Mouse (Mus musculus) limb, embryonic 10.5 days (tissue): ENCODE data around the gene Zer1. TPM values are rescaled to one million over a fixed set of nuclear protein-coding genes. Genes with fewer than 3 reads are reported as not detected.
A peak's percentile ranks its signal among the peaks of the same experiment; 100 is the strongest.
"Not testable (repeated sequence)": the region's sequence is repeated elsewhere in the genome, so short reads cannot be mapped to it uniquely, and the experiment has no call there.

Experiments used
- DNase-seq: peaks from one replicate; pipeline ENCODE4 v3.0.0-alpha.2; 2017; ENCODE audit warnings: low spot score
- H3K27ac ChIP-seq: fragments of 300-500 bp; sonication (generic); 2 replicates; pipeline ENCODE4 v1.5.1; 2016; ENCODE audit warnings: mild to moderate bottlenecking
- H3K27me3 ChIP-seq: fragments of 300-500 bp; sonication (generic); 2 replicates; pipeline ENCODE4 v1.6.1; 2016; ENCODE audit warnings: low read depth, mild to moderate bottlenecking; ENCODE audit not compliant: poor library complexity, severe bottlenecking
- H3K36me3 ChIP-seq: fragments of 300-500 bp; sonication (generic); 2 replicates; pipeline ENCODE4 v1.6.1; 2016; ENCODE audit warnings: mild to moderate bottlenecking, moderate library complexity
- H3K4me1 ChIP-seq: fragments of 300-500 bp; sonication (generic); 2 replicates; pipeline ENCODE4 v1.6.1; 2016
- H3K4me3 ChIP-seq: fragments of 300-500 bp; sonication (generic); 2 replicates; pipeline ENCODE4 v1.5.1; 2016; ENCODE audit warnings: mild to moderate bottlenecking, moderate library complexity
- H3K9me3 ChIP-seq: fragments of 300-500 bp; sonication (generic); replicated peaks from 2 replicates; pipeline ENCODE4 v1.6.1; 2016; ENCODE audit warnings: mild to moderate bottlenecking
- WGBS: fragments of 180-500 bp; shearing (Covaris S2); methylation state at CpG from one replicate; pipeline ENCODE4 v1.1.7; 2016; 5-methylcytosine and 5-hydroxymethylcytosine counted together
- polyA plus RNA-seq: library from polyadenylated mRNA; unstranded; fragments of >200 nt; fragmentation: Nextera tagmentation; extraction: Ambion mirVana; gene quantifications from 2 replicates; pipeline ENCODE4 v1.2.1, GENCODE M21; 2016

The Zer1 gene
- polyA plus RNA-seq, 1 experiment from 2014 or later = 9.3 TPM

DNA sequence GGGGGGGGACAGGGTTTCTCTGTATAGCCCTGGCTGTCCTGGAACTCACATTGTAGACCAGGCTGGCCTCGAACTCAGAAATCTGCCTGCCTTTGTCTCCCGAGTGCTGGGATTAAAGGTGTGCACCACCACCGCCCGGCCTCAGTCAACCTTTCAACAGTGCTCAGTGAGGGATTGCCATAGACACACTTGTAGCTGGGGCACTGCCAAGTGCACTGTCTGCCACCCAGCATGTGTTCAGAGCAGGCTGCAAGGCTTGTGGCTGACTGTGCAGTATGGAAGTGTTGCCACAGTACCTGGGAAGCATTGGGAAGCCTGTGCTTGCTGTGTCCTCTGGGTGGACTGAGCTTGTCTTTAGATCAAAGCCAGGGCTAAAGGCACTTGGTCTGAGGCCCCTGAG is 15.6 kb upstream of the Zer1 start:
- not testable (repeated sequence) for H3K4me3 ChIP-seq, DNase-seq, H3K27ac ChIP-seq, H3K4me1 ChIP-seq, H3K9me3 ChIP-seq, H3K27me3 ChIP-seq
- peaks cover 96% of the 10 kb centered on the region for H3K36me3 ChIP-seq
- WGBS = 95% methylated on average over 4 of the region's 4 CpGs

DNA sequence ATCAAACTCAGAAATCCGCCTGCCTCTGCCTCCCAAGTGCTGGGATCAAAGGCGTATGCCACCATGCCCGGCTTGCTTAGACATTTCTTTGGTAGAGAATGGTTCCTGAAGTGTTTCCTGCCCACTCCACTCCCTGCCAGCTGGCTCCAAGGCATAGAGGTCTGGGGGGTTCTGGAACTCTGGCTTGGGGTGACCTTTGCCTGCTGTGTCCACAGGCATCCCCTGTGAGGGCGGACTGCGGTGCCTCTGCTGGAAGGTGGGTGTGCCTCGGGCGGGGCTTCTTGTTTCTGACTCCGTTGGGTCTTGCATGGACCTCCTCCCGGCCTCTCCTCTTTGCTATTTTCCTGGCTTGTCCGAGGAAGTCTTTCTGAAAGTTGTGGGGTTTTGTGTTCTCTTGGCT is 12.1 kb upstream of the Zer1 start:
- peaks cover 62% of the 10 kb centered on the region for H3K36me3 ChIP-seq
- H3K4me1 ChIP-seq = peaks cover 27% of the 10 kb centered on the region
- WGBS = 92% methylated on average over 10 of the region's 10 CpGs
- no peaks in the 10 kb centered on the region for H3K27me3 ChIP-seq
- no peak overlapping the region for H3K27ac ChIP-seq
- DNase-seq = no peak
- no peaks in the 10 kb centered on the region for H3K9me3 ChIP-seq
- no peak overlapping the region for H3K4me3 ChIP-seq

GRCm38 (mm10) chr2:30134928-30135620 is 10.7 kb upstream of the Zer1 start:
- no peak for DNase-seq
- H3K27me3 ChIP-seq = no peaks in the 10 kb centered on the region
- H3K4me1 ChIP-seq = peaks cover 27% of the 10 kb centered on the region
- WGBS = 84% methylated on average over 10 of the region's 10 CpGs
- H3K9me3 ChIP-seq = no peaks in the 10 kb centered on the region
- peaks cover 48% of the 10 kb centered on the region for H3K36me3 ChIP-seq
- peak overlapping the region; percentile 88 for H3K4me3 ChIP-seq
- peak overlapping the region; percentile 88; the same call in 1 of the 2 replicates for H3K27ac ChIP-seq

DNA sequence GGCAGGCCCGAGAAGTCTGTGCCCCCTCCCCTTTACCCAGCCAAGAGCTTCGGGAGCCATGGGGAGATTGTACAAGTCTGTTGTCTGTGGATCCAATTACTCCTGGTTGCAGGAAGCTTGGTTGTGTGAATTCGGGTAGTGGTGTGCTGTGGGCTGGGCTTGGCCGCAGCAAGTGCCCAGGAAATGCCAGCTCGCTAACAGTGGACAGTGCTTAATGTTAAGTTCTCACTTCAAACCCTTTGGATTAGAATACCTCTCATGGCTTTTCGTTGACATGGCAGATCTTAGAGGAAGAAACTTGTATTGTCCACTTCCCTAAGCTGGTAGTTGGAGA is 10.0 kb upstream of the Zer1 start:
- WGBS = 35% methylated on average over 6 of the region's 6 CpGs
- H3K4me3 ChIP-seq = peak overlapping the region; percentile 88
- peak overlapping the region; percentile 88 for H3K27ac ChIP-seq
- H3K27me3 ChIP-seq = no peaks in the 10 kb centered on the region
- DNase-seq = peak; percentile 35
- no peaks in the 10 kb centered on the region for H3K9me3 ChIP-seq
- H3K4me1 ChIP-seq = peaks cover 27% of the 10 kb centered on the region
- peaks cover 43% of the 10 kb centered on the region for H3K36me3 ChIP-seq

DNA sequence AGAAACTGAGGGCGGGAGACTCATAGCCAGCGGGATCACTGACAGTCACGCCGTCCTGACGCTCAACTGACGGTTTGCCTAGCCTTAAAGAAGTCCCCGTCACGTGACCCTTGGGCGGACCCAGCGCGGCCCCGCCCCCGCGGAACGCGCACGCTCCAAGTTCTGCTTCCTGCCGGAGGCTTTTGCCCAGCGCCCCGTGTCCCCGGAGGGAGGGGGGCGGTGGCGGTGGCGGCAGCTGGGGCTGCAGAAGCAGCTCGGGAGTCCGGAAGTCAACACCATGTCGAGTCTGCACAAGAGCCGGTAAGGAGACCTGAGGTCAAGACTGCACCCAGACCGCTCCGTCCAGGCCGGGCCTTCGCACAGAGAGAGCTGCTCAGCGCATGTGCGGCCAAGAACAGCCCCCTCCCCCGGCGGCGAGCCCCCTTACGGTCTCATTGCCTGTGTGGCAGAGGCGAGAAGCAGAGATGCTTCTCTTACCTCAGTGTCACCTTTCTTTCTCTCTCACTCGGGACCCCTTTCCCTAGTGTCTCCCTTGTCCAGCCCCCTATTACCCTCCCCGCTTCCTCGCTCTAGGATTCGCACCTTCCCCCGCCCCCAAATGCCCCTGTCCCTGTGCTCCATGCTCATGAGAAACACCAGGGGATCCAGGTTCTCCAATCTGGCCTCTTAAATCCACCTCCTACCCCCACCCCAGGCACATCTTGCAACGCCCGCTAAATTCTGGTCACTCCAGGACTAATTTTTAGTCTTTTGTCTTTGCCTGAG is 9.4 kb upstream of the Zer1 start, which contains the start of gene Tbc1d13:
Tbc1d13 (plus strand) TSS at position 134 of the 765 bp plus-strand sequence.
- Histone ChIP-seq H3K4me3 (peak within 1 kb of the TSS; percentile 88), H3K27me3 (no peaks in the 10 kb centered on the region), H3K36me3 (peaks cover 40% of the 10 kb centered on the region), H3K27ac (peak within 1 kb of the TSS; percentile 88), H3K9me3 (no peaks in the 10 kb centered on the region), H3K4me1 (peaks cover 27% of the 10 kb centered on the region)
- peak; percentile 98 for DNase-seq
- WGBS = under 1% methylated on average over 46 of the region's 46 CpGs

DNA sequence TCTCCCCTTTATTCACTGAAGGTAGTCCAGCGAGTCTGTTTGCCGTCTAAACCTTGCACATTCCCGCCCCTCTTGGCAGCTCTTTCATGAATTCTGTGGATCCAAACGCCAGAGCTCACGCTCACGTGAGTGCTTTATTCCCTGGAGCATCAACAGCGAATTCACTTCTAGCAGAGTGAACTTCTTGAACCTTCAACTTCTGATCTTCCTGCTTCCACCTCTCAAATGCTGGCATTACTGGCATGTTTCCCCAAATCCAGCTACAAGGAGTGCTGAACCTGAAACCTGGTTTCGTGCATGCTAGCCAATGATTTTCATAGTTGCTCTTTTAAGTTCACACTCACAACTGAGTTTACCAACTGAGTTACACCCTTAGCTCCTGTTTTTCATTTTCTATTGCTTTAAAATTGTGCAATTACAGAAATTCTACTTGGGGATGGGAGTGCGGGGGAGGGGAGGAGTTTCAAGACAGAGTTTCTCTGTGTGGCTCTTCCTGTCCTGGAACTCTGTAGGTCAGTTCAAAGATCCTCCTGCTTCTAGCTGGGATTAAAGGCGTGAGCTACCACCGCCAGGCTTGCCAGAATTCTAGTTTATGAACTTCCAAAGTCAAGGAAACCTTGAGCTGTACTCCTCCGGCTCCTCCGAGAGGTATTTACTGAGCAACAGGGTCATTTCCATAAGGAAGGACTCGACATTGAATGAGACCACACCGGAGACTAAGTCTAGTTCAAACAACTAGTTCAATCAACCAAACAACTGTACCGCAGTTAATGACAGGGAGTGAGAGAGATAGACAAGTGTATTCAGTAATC is 8.6 kb upstream of the Zer1 start:
- H3K36me3 ChIP-seq = peaks cover 32% of the 10 kb centered on the region
- no peak for DNase-seq
- whole genome bisulfite sequencing = 34% methylated on average over 16 of the region's 16 CpGs
- no peaks in the 10 kb centered on the region for H3K9me3 ChIP-seq
- H3K27me3 ChIP-seq = no peaks in the 10 kb centered on the region
- peak overlapping the region; percentile 88 for H3K4me3 ChIP-seq
- peak overlapping the region; percentile 88 for H3K27ac ChIP-seq
- H3K4me1 ChIP-seq = peaks cover 27% of the 10 kb centered on the region

DNA sequence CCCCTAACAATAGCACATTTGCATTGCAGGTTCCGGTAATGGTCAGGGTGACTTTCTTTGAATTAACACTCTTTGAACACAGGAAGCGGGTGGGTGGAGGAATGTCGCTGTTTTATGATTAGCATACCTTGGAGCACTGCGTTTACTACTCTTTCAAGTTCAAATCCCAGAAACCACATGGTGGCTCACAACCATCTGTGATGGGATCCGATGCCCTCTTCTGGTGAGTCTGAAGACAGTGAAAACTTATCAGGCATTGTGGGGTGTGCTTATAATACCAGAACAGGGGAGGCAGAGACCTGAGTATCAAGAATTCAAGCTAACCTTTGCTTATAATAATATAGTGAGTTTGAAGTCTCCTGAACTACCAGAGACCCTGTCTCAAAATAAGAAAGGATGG is 6.9 kb upstream of the Zer1 start:
- DNase-seq, H3K27me3 ChIP-seq, H3K27ac ChIP-seq, H3K9me3 ChIP-seq, H3K4me3 ChIP-seq: not testable (repeated sequence)
- H3K36me3 ChIP-seq = peaks cover 14% of the 10 kb centered on the region
- peaks cover 27% of the 10 kb centered on the region for H3K4me1 ChIP-seq
- 67% methylated on average over 5 of the region's 5 CpGs for WGBS

DNA sequence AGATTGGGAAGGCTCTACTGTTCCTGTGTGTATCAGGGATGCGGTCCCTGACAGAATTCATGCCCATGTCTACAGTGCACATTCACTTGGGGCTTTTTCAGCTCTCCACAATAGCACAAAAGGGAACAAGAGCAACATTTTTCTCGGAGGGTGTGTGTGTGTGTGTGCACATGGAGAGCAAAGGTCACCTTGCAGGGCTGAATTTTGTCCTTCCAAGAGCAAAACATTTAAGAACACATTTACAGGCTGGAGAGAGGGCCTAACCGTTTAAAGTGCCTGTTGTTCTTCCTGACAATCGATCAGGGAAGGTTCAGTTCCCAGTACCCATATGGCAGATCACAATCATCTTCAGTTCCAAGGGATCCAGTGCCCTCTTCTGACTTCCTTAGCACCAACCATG is 5.8 kb upstream of the Zer1 start:
- H3K9me3 ChIP-seq = no peaks in the 10 kb centered on the region
- WGBS = 89% methylated on average over 4 of the region's 4 CpGs
- H3K36me3 ChIP-seq = peaks cover 3% of the 10 kb centered on the region
- H3K4me1 ChIP-seq = peaks cover 26% of the 10 kb centered on the region
- H3K27ac ChIP-seq = no peak overlapping the region
- DNase-seq = no peak
- H3K27me3 ChIP-seq = no peaks in the 10 kb centered on the region
- H3K4me3 ChIP-seq = no peak overlapping the region

GRCm38 (mm10) chr2:30128789-30129188 is 4.4 kb upstream of the Zer1 start:
- no peak for DNase-seq
- WGBS = 34% methylated on average over 2 of the region's 2 CpGs
- H3K27me3 ChIP-seq = no peaks in the 10 kb centered on the region

DNA sequence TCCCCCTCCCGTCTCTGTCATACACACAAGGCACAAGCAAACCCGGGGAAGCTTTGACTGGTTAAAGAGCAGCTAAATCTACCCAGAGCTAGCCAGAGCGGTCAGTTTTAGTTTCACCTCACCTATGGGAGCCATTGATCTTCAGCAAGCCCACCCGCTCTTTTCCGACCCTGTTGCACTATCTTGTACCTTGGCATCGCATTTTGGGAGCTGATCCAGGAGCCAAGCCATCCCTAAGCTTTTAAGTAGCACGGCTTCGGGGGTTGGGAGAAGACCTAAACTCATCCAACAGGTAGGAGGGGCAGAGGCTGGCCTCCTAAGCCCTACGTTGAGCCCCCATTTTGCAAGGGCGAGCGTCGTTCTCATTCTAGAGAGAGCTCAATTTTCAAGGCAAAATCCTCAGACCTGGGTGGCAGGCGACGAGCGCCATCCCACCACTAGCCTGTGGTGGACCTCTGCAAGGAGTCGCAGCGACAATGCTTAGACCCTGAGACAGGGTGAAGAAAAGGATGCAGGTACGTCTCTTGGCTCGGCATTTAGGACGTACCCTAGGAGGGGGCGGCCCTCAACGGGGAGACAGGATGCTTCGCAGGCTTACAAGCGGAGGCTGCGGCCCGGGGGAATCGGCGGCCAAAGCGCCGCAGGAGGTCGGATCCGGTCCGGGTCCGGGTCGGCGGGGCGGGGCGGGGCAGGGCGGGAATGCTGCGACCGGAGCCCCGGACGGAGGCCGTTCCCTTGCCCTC is 485 bp downstream of the Zer1 start:
- Histone ChIP-seq H3K27me3 (no peaks in the 10 kb centered on the region), H3K27ac (peak overlapping the region; percentile 91), H3K4me3 (peak overlapping the region; percentile 81), H3K9me3 (no peaks in the 10 kb centered on the region), H3K36me3 (peaks cover 4% of the 10 kb centered on the region; the same call in 1 of the 2 replicates), H3K4me1 (peaks cover 23% of the 10 kb centered on the region)
- no peak for DNase-seq
- 2% methylated on average over 41 of the region's 44 CpGs for WGBS

More at GRCm38 (mm10) chr2:30128789-30129188, 4.4 kb upstream of the Zer1 start:
- Histone ChIP-seq H3K27ac (no peak overlapping the region), H3K4me3 (no peak overlapping the region), H3K9me3 (no peaks in the 10 kb centered on the region), H3K36me3 (no peaks in the 10 kb centered on the region), H3K4me1 (peaks cover 19% of the 10 kb centered on the region)

DNA sequence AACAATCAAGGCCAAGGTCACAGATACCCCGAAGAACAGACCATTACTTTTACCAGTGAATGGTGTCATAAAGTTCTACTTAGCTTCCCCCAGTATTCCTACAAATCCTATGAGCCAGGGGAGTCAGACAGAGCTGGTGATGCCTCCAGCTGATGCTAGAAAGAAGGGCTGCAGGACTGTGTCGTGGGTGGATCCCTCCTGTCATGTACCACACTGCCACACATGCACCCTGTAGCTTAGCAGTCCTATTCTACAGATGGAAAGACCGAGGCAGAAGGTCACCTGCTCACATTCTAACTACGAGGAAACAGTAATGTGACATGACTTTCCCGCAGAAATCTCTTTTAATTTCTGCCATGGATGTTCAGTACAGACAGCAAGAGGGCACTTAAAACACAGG is 1.6 kb downstream of the Zer1 start:
- Histone ChIP-seq H3K27me3 (no peaks in the 10 kb centered on the region), H3K27ac (no peak overlapping the region), H3K4me3 (0 out of 2 replicates have a peak overlapping the region, but pooled peaks have one; percentile 81), H3K9me3 (no peaks in the 10 kb centered on the region), H3K36me3 (peaks cover 4% of the 10 kb centered on the region; the same call in 1 of the 2 replicates), H3K4me1 (peaks cover 23% of the 10 kb centered on the region)
- 93% methylated on average over 5 of the region's 5 CpGs for WGBS
- no peak for DNase-seq

DNA sequence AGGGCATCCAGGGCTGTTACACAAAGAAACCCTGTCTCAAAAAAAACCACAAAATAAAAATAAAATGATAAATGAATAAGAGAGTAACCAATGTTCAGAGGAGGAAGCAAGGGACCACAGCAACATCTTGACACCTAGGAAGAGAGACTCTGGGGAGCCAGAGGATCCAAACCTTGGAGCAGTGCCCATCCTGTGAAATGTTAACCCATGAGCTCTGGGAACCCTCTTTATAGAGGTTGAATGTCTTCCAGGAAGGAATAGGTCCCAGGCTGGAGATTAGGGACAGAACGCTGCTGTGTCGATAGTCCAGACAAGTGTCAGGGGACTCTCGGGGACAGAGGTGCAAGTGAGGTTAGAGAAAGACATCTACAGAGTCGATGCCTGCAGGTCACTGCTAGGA is 4.1 kb downstream of the Zer1 start:
- no peaks in the 10 kb centered on the region for H3K9me3 ChIP-seq
- H3K4me3 ChIP-seq = no peak overlapping the region
- 92% methylated on average over 4 of the region's 4 CpGs for WGBS
- peaks cover 4% of the 10 kb centered on the region; the same call in 1 of the 2 replicates for H3K36me3 ChIP-seq
- no peak overlapping the region for H3K27ac ChIP-seq
- no peak for DNase-seq
- peaks cover 22% of the 10 kb centered on the region for H3K4me1 ChIP-seq
- H3K27me3 ChIP-seq = no peaks in the 10 kb centered on the region
